Mouse (Mus musculus) ES-Bruce4 (cell line): ENCODE data around the gene Pkd1l3.

Experiments used
- CTCF ChIP-seq: IDR thresholded peaks from one replicate; pipeline ENCODE4 v1.8.1; 2011; ENCODE audit warnings: low read depth, low read length
- POLR2A ChIP-seq: IDR thresholded peaks from one replicate; pipeline ENCODE4 v1.8.1; 2011; ENCODE audit warnings: low read length; ENCODE audit not compliant: insufficient read depth

GRCm38 (mm10) chr8:109564766-109565165, 49.6 kb upstream of the Pkd1l3 start:
- TF ChIP-seq CTCF (no peak), POLR2A (no peak)
